Mouse (Mus musculus) adrenal gland, adult 8-10 months (tissue): Measurements from ENCODE around the gene Ssxb10. TPM values are rescaled to one million over a fixed set of nuclear protein-coding genes. Genes with fewer than 3 reads are reported as not detected.
A peak's percentile ranks its signal among the peaks of the same experiment; 100 is the strongest.
"Not testable (repeated sequence)": the region's sequence is repeated elsewhere in the genome, so short reads cannot be mapped to it uniquely, and the experiment has no call there.

ENCODE experiments used
- DNase-seq: peaks from one replicate; pipeline ENCODE4 v3.0.0; 2022
- total RNA-seq, 4 experiments: library from RNA; stranded (reverse); gene quantifications; 2 replicates each; pipeline ENCODE4 v1.2.4; 2022

The Ssxb10 gene
- not detected for total RNA-seq

- no peak for DNase-seq
Measured at GRCm38 (mm10) chrX:8327124-8327523, at the start of gene Ssxb10. TSS of gene Ssxb10 (plus strand) at chrX:8327424.

GRCm38 (mm10) chrX:8288621-8289020 is 38.6 kb upstream of the Ssxb10 start:
- DNase-seq: no peak

- DNase-seq: no peak
Measured at GRCm38 (mm10) chrX:8309302-8309701, 17.9 kb upstream of the Ssxb10 start.

GRCm38 (mm10) chrX:8314905-8315304 is 12.3 kb upstream of the Ssxb10 start:
- DNase-seq: peak; percentile 5

- not testable (repeated sequence) for DNase-seq
Measured at GRCm38 (mm10) chrX:8366678-8367077, 39.5 kb downstream of the Ssxb10 start, which contains the start of gene Ssxb9. TSS of gene Ssxb9 (plus strand) at chrX:8366978.

Other genes with a start within 250 kb of the Ssxb10 start
- 1 to 10 TPM; 1.8 to 3.7 (median 3.2) TPM for gene Was, start 236.9 kb upstream of the Ssxb10 start, total RNA-seq
- gene Wdr13, start 194.5 kb upstream of the Ssxb10 start, total RNA-seq: 10 to 100 TPM; 55.3 to 98.1 (median 71.7) TPM
- 100 to 1,000 TPM in 3 of 4 experiments, 10 to 100 TPM in 1; 63.7 to 233 (median 151) TPM for gene Rbm3, start 181.5 kb upstream of the Ssxb10 start, total RNA-seq
- 10 to 100 TPM in 2 of 4 experiments, 1 to 10 TPM in 2; 9.0 to 10.1 (median 10.0) TPM for gene Tbc1d25, start 151.2 kb upstream of the Ssxb10 start, total RNA-seq
- 10 to 100 TPM; 43.7 to 68.7 (median 57.6) TPM for gene Ebp, start 133.9 kb upstream of the Ssxb10 start, total RNA-seq
- 10 to 100 TPM in 2 of 4 experiments, 1 to 10 TPM in 2; 7.4 to 16.0 (median 12.3) TPM for gene Porcn, start 120.9 kb upstream of the Ssxb10 start, total RNA-seq
- 10 to 100 TPM; 20.9 to 31.1 (median 26.9) TPM for gene Ftsj1, start 75.0 kb upstream of the Ssxb10 start, total RNA-seq
- not detected for gene Slc38a5, start 56.3 kb upstream of the Ssxb10 start, total RNA-seq
- gene Ssxb9, start 39.6 kb downstream of the Ssxb10 start, total RNA-seq: not detected
- gene Ssxb1, start 85.9 kb downstream of the Ssxb10 start, total RNA-seq: not detected
- not detected for gene Ssxb2, start 134.3 kb downstream of the Ssxb10 start, total RNA-seq
- gene Gm14459, start 197.5 kb downstream of the Ssxb10 start, total RNA-seq: not detected
- gene Ssxb6, start 220.8 kb downstream of the Ssxb10 start, total RNA-seq: not detected